Mouse (Mus musculus): ENCODE results near the gene Dlx3.

DNA sequence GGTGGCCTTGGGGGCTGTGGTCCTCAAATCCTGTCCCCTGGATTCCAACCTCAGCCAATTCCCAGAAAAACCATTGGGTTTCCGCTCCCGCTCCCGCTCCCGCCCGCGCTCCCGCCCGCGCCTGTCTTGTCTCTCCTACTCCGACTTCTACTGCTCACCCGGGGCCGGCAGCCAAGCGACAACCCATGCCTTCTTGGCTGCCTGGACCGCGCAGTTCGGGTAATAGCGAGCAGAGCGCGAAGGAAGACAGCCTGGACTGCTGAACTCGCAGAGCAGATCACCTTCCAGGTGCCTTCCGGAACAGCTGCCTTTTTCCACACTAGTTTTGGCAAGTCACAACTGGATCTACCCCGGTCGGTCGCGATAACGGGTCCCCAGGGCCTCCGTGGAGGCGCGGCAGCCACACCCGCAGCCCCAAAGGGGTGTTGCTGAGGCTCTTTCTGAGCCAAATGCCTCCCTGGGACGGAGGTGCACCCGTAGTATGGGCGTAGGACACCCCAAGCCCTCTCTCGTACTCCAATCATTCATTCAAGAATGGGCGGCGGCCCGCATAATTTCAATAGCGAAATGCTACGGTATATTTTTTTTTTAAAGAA lies 23.2 kb downstream of the Dlx3 start:
- TF ChIP-seq CTCF (IDR thresholded peaks at IDR 0.05; ENCODE audit: control insufficient read depth, insufficient read depth, insufficient read length) (no peak), MAX (IDR thresholded peaks at IDR 0.05) (no peak), USF1 (IDR thresholded peaks at IDR 0.05; ENCODE audit: low read depth) (no peak)

Data from C2C12 (cell line).